Mouse (Mus musculus) testis, adult 2 months (tissue): ENCODE results near the gene Aimp1. TPM values are rescaled to one million over a fixed set of nuclear protein-coding genes. Genes with fewer than 3 reads are reported as not detected.

Experiments used
- H3K27ac ChIP-seq: fragments of 200-500 bp; 2 replicates; pipeline ENCODE4 v1.5.1; 2012; ENCODE audit warnings: low read depth, low read length; ENCODE audit not compliant: control insufficient read depth, insufficient read depth
- H3K27me3 ChIP-seq: fragments of 200-500 bp; 2 replicates; pipeline ENCODE4 v1.6.1; 2012; ENCODE audit warnings: mild to moderate bottlenecking, low read length, moderate library complexity; ENCODE audit not compliant: control insufficient read depth, insufficient read depth
- H3K36me3 ChIP-seq: fragments of 200-500 bp; 2 replicates; pipeline ENCODE4 v1.6.1; 2012; ENCODE audit warnings: mild to moderate bottlenecking, low read length; ENCODE audit not compliant: control insufficient read depth, insufficient read depth
- H3K4me1 ChIP-seq: fragments of 200-500 bp; 2 replicates; pipeline ENCODE4 v1.6.1; 2012; ENCODE audit warnings: low read length; ENCODE audit not compliant: control insufficient read depth, insufficient read depth
- H3K4me3 ChIP-seq: fragments of 200-500 bp; 2 replicates; pipeline ENCODE4 v1.5.1; 2012; ENCODE audit warnings: low read depth, mild to moderate bottlenecking, low read length, moderate library complexity, mixed read lengths; ENCODE audit not compliant: control insufficient read depth
- CTCF ChIP-seq: fragments of 200-500 bp; IDR thresholded peaks from 2 replicates; pipeline ENCODE4 v1.5.1; 2012; ENCODE audit warnings: low read depth, mild to moderate bottlenecking, inconsistent platforms, low read length, moderate library complexity; ENCODE audit not compliant: control insufficient read depth, insufficient read depth, insufficient replicate concordance
- POLR2A ChIP-seq: fragments of 200-500 bp; IDR thresholded peaks from 2 replicates; pipeline ENCODE4 v1.6.1; 2012; ENCODE audit warnings: low read depth, mild to moderate bottlenecking, inconsistent platforms, low read length, moderate library complexity; ENCODE audit not compliant: control insufficient read depth
- polyA plus RNA-seq: library from polyadenylated mRNA; depleted of rRNA; stranded (reverse); fragments of >200 nt; gene quantifications from 2 replicates; pipeline ENCODE4 v1.2.3, GENCODE M21; 2012; rRNA removed

Gene Aimp1
- polyA plus RNA-seq = 37.4 and 39.2 TPM in 2 replicates

GRCm38 (mm10) chr3:132684231-132684928, at the start of gene Aimp1:
Aimp1 (minus strand) TSS chr3:132684370.
- TF ChIP-seq CTCF = no peak
- no peak for TF ChIP-seq POLR2A
- Histone ChIP-seq H3K36me3 (no peaks in the 10 kb centered on the region), H3K27me3 (no peaks in the 10 kb centered on the region), H3K27ac (peak within 1 kb of the TSS; percentile 91), H3K4me3 (peak within 1 kb of the TSS; percentile 88), H3K4me1 (peaks cover 2% of the 10 kb centered on the region; the same call in 1 of the 2 replicates)

- no peaks in the 10 kb centered on the region for H3K36me3 ChIP-seq
- H3K4me1 ChIP-seq = no peaks in the 10 kb centered on the region
- TF ChIP-seq CTCF (no peak), POLR2A (no peak)
- no peak overlapping the region for H3K27ac ChIP-seq
- H3K4me3 ChIP-seq = no peak overlapping the region
- no peaks in the 10 kb centered on the region for H3K27me3 ChIP-seq
Measured at GRCm38 (mm10) chr3:132724326-132724725, 40.2 kb upstream of the Aimp1 start.

- Histone ChIP-seq H3K4me1 (no peaks in the 10 kb centered on the region), H3K27me3 (no peaks in the 10 kb centered on the region), H3K4me3 (no peak overlapping the region), H3K36me3 (no peaks in the 10 kb centered on the region), H3K27ac (no peak overlapping the region)
- no peak for TF ChIP-seq CTCF
- TF ChIP-seq POLR2A = no peak
Measured at GRCm38 (mm10) chr3:132717316-132717715, 33.1 kb upstream of the Aimp1 start.

- no peaks in the 10 kb centered on the region for H3K4me1 ChIP-seq
- no peak overlapping the region for H3K4me3 ChIP-seq
- H3K36me3 ChIP-seq = no peaks in the 10 kb centered on the region
- no peak for TF ChIP-seq CTCF
- no peak for TF ChIP-seq POLR2A
- H3K27me3 ChIP-seq = no peaks in the 10 kb centered on the region
- H3K27ac ChIP-seq = no peak overlapping the region
Measured at GRCm38 (mm10) chr3:132713913-132714312, 29.7 kb upstream of the Aimp1 start.

- TF ChIP-seq CTCF (no peak), POLR2A (no peak)
- no peak overlapping the region for H3K27ac ChIP-seq
Measured at GRCm38 (mm10) chr3:132706977-132707376, 22.8 kb upstream of the Aimp1 start.

GRCm38 (mm10) chr3:132704216-132704615, 20.0 kb upstream of the Aimp1 start:
- TF ChIP-seq POLR2A (no peak), CTCF (no peak)
- no peaks in the 10 kb centered on the region for H3K27me3 ChIP-seq
- no peak overlapping the region for H3K27ac ChIP-seq
- no peaks in the 10 kb centered on the region for H3K36me3 ChIP-seq
- H3K4me3 ChIP-seq = no peak overlapping the region
- no peaks in the 10 kb centered on the region for H3K4me1 ChIP-seq

More at GRCm38 (mm10) chr3:132706977-132707376, 22.8 kb upstream of the Aimp1 start:
- Histone ChIP-seq H3K4me1 (no peaks in the 10 kb centered on the region), H3K27me3 (no peaks in the 10 kb centered on the region), H3K4me3 (no peak overlapping the region), H3K36me3 (no peaks in the 10 kb centered on the region)

GRCm38 (mm10) chr3:132701368-132701767, 17.2 kb upstream of the Aimp1 start:
- H3K27ac ChIP-seq = no peak overlapping the region
- no peak overlapping the region for H3K4me3 ChIP-seq
- H3K27me3 ChIP-seq = no peaks in the 10 kb centered on the region
- H3K4me1 ChIP-seq = no peaks in the 10 kb centered on the region
- no peaks in the 10 kb centered on the region for H3K36me3 ChIP-seq
- TF ChIP-seq CTCF (no peak), POLR2A (no peak)
